Mouse (Mus musculus): ENCODE measurements around the gene Asic2.

DNA sequence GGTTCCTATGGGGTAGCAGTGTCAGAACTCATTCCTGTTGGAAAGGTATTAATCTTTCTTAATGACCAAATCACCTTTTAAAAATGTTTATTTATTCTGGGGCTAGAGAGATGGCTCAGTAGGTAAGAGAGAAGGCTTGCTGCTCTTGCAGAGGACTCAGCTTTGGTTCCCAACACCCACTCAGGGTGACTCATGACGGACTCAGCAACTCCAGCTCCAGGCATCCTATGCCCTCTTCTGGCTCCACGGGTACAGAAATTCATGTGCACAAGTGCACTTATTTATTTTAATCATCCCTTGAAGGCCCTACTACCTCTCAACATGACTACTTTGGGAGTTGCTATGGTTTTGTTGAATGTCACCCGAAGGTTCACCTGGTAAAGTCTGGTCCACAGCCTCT is 780.4 kb downstream of the Asic2 start:
- no peak for TF ChIP-seq CTCF (conservative IDR thresholded peaks at IDR 0.05; ENCODE audit: low read length)
- no peak for TF ChIP-seq NANOG (IDR thresholded peaks at IDR 0.05; ENCODE audit: borderline replicate concordance, low read length)
- TF ChIP-seq POU5F1 (IDR thresholded peaks at IDR 0.05; ENCODE audit: borderline replicate concordance, low read length): no peak

Data from E14TG2a.4 (cell line).